Mouse (Mus musculus): Measurements from ENCODE around the gene Sfxn1. TPM values are rescaled to one million over a fixed set of nuclear protein-coding genes. Genes with fewer than 3 reads are reported as not detected.

Gene Sfxn1
- polyA plus RNA-seq, 1 experiment from 2014 or later, result 79.4 TPM

DNA sequence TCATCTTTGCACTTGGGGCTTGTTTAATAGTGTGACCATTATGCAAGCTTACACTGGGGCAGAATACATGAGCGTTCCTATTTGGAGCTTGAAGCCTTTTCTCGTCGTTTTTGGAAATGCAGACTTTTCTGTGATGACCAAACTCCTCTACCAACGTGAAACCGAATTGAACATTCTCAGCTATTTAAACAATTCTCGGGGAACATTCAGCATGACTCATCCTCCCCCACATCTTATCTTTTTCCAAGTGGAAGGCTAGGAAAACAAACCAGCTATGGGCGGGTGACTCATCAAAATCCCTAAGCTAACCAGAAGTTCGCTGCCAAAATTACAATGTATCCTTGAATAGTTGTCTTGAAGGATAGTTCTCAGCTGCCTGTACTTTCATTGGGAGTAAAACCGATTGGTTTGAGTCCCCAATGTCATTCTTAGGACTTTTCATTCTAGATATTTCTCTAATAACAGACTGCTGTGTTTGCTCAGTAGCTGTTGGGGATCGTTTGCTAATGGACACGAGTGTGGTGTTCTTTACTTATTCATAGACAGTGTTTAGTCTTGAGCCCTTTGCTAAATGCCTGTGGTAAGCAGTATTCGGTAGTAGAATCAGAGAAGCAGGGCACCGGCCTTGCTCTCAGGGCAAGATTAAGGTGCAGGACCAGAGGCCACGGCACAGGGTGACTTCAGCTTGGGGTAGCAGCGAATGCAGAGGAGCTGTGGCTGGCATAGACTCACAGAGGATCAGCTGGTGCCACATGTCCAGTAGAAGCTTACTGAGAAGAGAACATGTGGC is 29.6 kb downstream of the Sfxn1 start:
- H3K9me3 ChIP-seq (replicated peaks), result no peaks in the 10 kb centered on the region
- WGBS, result 92% methylated on average over 15 of the region's 15 CpGs
- H3K4me1 ChIP-seq, result no peaks in the 10 kb centered on the region
- ATAC-seq, result no peak
- H3K27ac ChIP-seq, result no peak overlapping the region
- H3K4me3 ChIP-seq, result no peak overlapping the region
- H3K27me3 ChIP-seq, result no peaks in the 10 kb centered on the region
- H3K4me2 ChIP-seq, result no peak overlapping the region
- H3K36me3 ChIP-seq (ENCODE audit: poor library complexity, severe bottlenecking), result peaks cover 49% of the 10 kb centered on the region
- no peak overlapping the region for H3K9ac ChIP-seq

DNA sequence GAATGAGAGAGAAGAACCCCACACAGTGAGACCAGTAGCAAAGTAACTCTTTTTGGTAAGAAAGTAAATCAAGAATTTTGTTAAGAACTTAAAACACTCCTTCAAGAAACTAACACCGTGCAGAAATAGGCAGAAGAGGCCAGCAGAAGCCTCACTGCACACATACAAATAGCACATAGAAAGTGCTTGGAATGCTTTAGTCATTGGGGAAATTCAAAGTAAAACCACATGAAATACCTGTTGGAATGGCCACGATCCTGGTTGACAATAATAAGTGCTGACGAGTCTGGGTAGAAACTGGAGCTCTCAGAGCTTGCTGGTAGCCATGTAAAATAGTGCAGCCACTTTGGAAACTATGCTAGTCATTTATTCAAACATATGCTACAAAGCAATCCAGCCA is 30.4 kb downstream of the Sfxn1 start:
- Histone ChIP-seq H3K27ac (no peak overlapping the region), H3K27me3 (no peaks in the 10 kb centered on the region), H3K36me3 (ENCODE audit: poor library complexity, severe bottlenecking) (peaks cover 53% of the 10 kb centered on the region), H3K4me1 (no peaks in the 10 kb centered on the region), H3K9me3 (replicated peaks) (no peaks in the 10 kb centered on the region), H3K4me2 (no peak overlapping the region), H3K9ac (no peak overlapping the region), H3K4me3 (no peak overlapping the region)
- no peak for ATAC-seq
- 93% methylated on average over 3 of the region's 3 CpGs for WGBS

GRCm38 (mm10) chr13:54103271-54103670 is 31.6 kb downstream of the Sfxn1 start:
- peaks cover 51% of the 10 kb centered on the region for H3K36me3 ChIP-seq (ENCODE audit: poor library complexity, severe bottlenecking)
- no peaks in the 10 kb centered on the region for H3K9me3 ChIP-seq (replicated peaks)
- ATAC-seq, result no peak
- no peak overlapping the region for H3K4me3 ChIP-seq
- 90% methylated on average over 3 of the region's 3 CpGs for WGBS
- no peak overlapping the region for H3K9ac ChIP-seq
- H3K27ac ChIP-seq, result no peak overlapping the region
- no peaks in the 10 kb centered on the region for H3K27me3 ChIP-seq
- no peaks in the 10 kb centered on the region for H3K4me1 ChIP-seq
- no peak overlapping the region for H3K4me2 ChIP-seq

DNA sequence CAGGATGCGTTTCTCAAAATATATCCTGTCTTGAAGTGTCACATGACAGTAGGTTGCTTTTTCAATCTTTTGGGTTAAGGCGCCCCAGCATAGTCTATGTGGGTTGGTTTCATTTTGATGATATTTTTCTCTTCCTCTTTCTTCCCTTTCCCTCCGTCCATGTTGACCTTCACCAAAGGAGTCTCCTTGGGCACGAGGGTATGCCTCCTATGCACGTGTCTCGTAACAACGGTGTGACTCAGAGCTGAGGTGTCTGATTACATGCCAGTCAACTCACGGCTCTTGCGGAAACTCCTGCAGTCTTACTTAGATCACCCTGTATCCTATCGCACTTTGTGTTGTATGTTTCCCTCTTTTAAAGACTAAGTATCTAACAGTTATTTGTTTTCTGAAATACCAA is 32.2 kb downstream of the Sfxn1 start:
- Histone ChIP-seq H3K4me1 (no peaks in the 10 kb centered on the region), H3K36me3 (ENCODE audit: poor library complexity, severe bottlenecking) (peaks cover 56% of the 10 kb centered on the region), H3K27ac (no peak overlapping the region), H3K4me3 (no peak overlapping the region), H3K4me2 (no peak overlapping the region), H3K27me3 (no peaks in the 10 kb centered on the region), H3K9ac (no peak overlapping the region), H3K9me3 (replicated peaks) (no peaks in the 10 kb centered on the region)
- no peak for ATAC-seq
- WGBS, result 90% methylated on average over 10 of the region's 10 CpGs

DNA sequence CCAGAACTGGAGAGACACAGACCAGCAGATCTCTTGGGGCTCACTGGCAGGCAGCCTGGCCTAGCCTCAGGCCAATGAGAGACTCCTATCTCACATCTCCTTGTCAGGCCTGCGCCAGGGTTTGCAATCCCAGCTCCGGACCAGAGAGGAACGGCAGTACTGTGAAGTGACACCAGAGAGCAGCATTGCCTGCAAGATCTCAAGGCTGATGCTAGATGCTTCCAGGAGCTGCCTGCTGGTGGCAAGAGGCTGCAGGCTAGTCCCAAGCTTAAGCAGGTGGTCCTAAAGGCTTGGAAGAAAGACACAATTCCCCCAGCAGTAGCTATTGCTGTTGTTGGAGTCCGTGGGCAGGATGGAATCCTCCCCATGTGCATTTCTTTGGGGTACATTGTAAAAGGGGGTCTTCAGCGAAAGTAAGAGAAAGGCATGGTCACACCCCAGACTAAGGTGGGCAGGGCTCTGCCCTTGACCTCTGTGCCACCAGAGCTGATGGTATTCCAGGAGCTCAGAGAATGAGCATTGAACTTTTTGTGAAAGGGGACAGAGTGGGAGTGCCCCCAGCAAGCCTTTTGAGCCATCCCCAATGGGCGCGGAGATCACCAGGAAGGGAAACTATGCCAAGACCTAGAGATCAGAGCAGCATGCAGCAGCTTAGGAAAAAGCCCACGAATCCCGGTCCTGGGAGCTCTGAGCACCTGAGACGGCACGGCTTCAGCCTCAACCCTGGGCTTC is 42.3 kb downstream of the Sfxn1 start:
- H3K36me3 ChIP-seq (ENCODE audit: poor library complexity, severe bottlenecking), result peaks cover 5% of the 10 kb centered on the region; the same call in 1 of the 2 replicates
- H3K27me3 ChIP-seq, result no peaks in the 10 kb centered on the region
- H3K4me3 ChIP-seq, result no peak overlapping the region
- H3K9ac ChIP-seq, result no peak overlapping the region
- 58% methylated on average over 11 of the region's 11 CpGs for WGBS
- H3K27ac ChIP-seq, result no peak overlapping the region
- H3K9me3 ChIP-seq (replicated peaks), result 0 out of 2 replicates have a peak, but pooled peaks cover 8% of the 10 kb centered on the region
- peak; percentile 81 for ATAC-seq
- H3K4me1 ChIP-seq, result peaks cover 7% of the 10 kb centered on the region
- H3K4me2 ChIP-seq, result no peak overlapping the region

DNA sequence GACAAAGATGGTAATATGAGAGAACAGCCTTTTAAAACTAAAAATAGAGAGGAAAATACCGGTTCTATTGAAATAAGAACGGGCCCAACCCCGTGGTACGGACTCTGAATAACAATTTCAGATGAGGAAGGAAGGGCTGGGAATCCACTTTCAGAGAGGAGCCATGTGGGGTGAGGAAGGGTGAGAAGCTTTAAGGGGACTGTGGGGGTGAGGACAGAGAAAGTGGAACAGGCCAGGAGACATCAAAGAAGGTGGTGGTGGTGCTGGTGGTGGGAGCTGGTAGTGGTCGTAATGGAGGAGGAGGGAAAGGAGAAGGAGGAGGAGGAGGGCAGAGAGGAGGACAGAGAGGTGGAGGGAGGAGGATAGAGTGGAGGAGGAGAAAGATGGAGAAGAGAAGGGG is 43.3 kb downstream of the Sfxn1 start:
- no peak overlapping the region for H3K9ac ChIP-seq
- H3K27ac ChIP-seq, result no peak overlapping the region
- no peak overlapping the region for H3K4me3 ChIP-seq
- ATAC-seq, result no peak
- H3K4me1 ChIP-seq, result peaks cover 7% of the 10 kb centered on the region
- 0 out of 2 replicates have a peak, but pooled peaks cover 8% of the 10 kb centered on the region for H3K9me3 ChIP-seq (replicated peaks)
- no peaks in the 10 kb centered on the region for H3K27me3 ChIP-seq
- H3K4me2 ChIP-seq, result no peak overlapping the region
- 75% methylated on average over 5 of the region's 5 CpGs for WGBS
- no peaks in the 10 kb centered on the region for H3K36me3 ChIP-seq (ENCODE audit: poor library complexity, severe bottlenecking)

DNA sequence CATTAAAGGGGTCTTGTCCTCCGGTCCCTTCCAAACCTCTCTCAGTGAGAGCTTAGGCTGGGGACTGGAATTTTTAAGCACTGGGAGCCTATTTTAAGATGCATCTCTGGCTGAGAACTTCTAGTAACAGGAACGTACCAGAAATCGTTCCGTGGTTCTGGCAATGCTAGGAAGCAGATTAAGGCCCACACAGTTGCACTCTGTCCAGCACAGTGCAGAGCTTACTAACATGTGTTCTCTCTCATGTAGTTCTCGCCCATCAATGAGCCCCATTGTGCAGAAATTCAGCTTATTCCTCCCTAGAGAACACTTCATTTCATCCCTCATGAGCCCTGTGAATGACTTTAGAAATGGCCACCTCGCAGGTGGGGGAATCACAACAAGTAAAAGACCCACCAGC is 44.1 kb downstream of the Sfxn1 start:
- Histone ChIP-seq H3K27ac (no peak overlapping the region), H3K4me3 (no peak overlapping the region), H3K27me3 (no peaks in the 10 kb centered on the region), H3K9me3 (replicated peaks) (0 out of 2 replicates have a peak, but pooled peaks cover 8% of the 10 kb centered on the region), H3K4me2 (no peak overlapping the region), H3K36me3 (ENCODE audit: poor library complexity, severe bottlenecking) (no peaks in the 10 kb centered on the region), H3K4me1 (peaks cover 7% of the 10 kb centered on the region), H3K9ac (no peak overlapping the region)
- ATAC-seq, result no peak
- WGBS, result 90% methylated on average over 6 of the region's 6 CpGs

DNA sequence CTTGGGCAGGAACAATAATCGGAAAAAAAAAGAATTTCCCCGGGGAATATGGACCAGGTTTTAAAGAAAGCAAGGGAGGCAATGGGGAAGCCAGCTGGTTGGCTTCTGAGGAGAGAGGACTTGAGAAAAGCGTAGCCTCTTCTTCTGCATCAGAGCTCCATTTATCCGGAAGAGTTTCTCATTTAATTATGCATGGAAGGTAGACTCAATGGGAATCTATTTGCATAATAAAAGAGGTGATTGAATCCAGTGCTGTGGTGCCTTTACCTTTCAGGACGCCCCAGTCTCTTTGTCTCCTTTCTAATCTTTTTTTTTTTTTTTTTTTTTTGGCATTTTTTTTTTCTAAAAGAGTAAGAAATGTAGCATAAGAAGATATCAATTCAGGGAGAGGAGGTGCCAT is 46.7 kb downstream of the Sfxn1 start:
- H3K9me3 ChIP-seq (replicated peaks), result 0 out of 2 replicates have a peak, but pooled peaks cover 8% of the 10 kb centered on the region
- H3K36me3 ChIP-seq (ENCODE audit: poor library complexity, severe bottlenecking), result no peaks in the 10 kb centered on the region
- no peak overlapping the region for H3K4me3 ChIP-seq
- no peak for ATAC-seq
- no peak overlapping the region for H3K9ac ChIP-seq
- H3K27ac ChIP-seq, result 0 out of 2 replicates have a peak overlapping the region, but pooled peaks have one; percentile 8
- no peak overlapping the region for H3K4me2 ChIP-seq
- 12% methylated on average over 5 of the region's 5 CpGs for WGBS
- peaks cover 7% of the 10 kb centered on the region for H3K4me1 ChIP-seq
- no peaks in the 10 kb centered on the region for H3K27me3 ChIP-seq

DNA sequence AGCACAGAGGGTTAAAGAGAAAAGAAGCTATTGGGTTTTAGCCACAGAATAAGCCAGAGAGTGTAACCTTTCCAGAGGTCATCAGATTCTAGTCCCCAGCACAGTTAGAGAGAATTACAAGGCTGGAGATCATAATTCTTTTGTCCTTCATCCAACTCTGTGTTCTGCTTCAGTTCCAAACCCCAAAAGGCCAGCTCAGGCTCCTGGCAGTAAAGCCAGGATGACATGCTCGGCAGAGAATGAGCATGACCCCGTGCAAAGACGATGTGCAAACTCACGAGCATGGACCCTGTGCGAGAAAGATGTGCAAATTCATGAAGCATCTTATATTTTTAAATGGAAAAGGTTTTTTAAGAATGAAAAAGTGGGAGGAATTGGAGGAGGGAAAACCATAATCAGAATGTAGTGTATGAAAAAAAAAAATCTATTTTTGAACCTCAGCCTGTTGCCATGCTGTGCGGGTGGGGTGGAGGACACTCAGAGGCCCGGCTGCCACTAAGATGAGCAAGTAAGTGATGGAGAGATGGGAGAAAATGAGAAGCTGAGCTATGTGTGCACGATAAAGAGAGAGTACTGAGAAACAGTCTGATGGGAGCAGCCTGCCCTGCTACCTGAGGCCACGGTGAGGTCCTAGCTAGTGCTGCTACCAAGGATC is 66.2 kb downstream of the Sfxn1 start:
- Histone ChIP-seq H3K27ac (no peak overlapping the region), H3K4me2 (no peak overlapping the region), H3K4me3 (no peak overlapping the region), H3K36me3 (ENCODE audit: poor library complexity, severe bottlenecking) (no peaks in the 10 kb centered on the region), H3K9ac (no peak overlapping the region), H3K27me3 (no peaks in the 10 kb centered on the region), H3K9me3 (replicated peaks) (peaks cover 2% of the 10 kb centered on the region; the same call in 1 of the 2 replicates), H3K4me1 (no peaks in the 10 kb centered on the region)
- ATAC-seq, result no peak
- 78% methylated on average over 9 of the region's 9 CpGs for WGBS

GRCm38 (mm10) chr13:54143788-54144187 is 72.1 kb downstream of the Sfxn1 start:
- H3K4me2 ChIP-seq, result no peak overlapping the region
- WGBS, result 28% methylated on average over 5 of the region's 5 CpGs
- H3K27ac ChIP-seq, result peak overlapping the region; percentile 11; the same call in 1 of the 2 replicates

DNA sequence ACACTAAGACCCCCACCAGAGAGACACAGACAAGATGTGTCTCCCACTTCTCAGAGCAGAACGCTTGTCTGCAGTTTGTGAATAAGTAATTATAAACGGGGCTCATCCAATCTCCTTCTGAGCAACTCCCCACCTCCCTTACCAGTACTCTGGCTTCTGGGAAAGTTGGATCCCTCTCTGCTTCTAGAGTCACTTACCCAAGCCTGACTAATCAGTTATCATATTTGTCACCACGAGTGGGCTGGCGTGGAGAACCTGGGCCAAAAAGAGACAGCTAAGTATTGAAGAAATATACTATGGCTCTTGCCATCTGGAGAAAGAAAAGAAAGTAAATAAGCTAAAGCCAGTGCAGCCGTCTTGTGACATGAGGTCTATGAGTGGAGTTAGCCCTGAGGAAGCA is 73.0 kb downstream of the Sfxn1 start:
- 84% methylated on average over 5 of the region's 5 CpGs for WGBS
- Histone ChIP-seq H3K9ac (no peak overlapping the region), H3K4me2 (no peak overlapping the region), H3K36me3 (ENCODE audit: poor library complexity, severe bottlenecking) (no peaks in the 10 kb centered on the region), H3K4me3 (no peak overlapping the region), H3K9me3 (replicated peaks) (peaks cover 6% of the 10 kb centered on the region; the same call in 1 of the 2 replicates), H3K4me1 (peaks cover 13% of the 10 kb centered on the region), H3K27me3 (no peaks in the 10 kb centered on the region), H3K27ac (no peak overlapping the region)
- ATAC-seq, result no peak

More at GRCm38 (mm10) chr13:54143788-54144187, 72.1 kb downstream of the Sfxn1 start:
- Histone ChIP-seq H3K4me1 (peaks cover 13% of the 10 kb centered on the region), H3K4me3 (no peak overlapping the region), H3K9ac (no peak overlapping the region), H3K36me3 (ENCODE audit: poor library complexity, severe bottlenecking) (no peaks in the 10 kb centered on the region), H3K27me3 (no peaks in the 10 kb centered on the region), H3K9me3 (replicated peaks) (peaks cover 6% of the 10 kb centered on the region; the same call in 1 of the 2 replicates)
- ATAC-seq, result no peak

DNA sequence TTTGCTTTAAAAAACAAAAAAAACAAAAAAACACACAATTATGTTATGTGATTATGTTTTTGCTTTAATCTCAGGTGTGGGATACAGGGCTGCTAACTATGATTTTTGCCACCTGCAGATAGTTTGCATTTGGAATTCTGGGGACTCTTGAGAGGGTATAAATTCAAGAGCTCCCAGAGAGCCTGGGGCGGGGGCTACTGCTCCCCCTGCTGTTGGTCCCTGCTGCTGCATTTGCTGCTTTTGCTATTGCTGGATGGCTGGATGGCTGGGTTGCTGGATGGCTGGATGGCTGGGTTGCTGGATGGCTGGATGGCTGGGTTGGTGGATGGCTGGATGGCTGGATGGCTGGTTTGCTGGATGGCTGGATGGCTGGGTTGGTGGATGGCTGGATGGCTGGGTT is 75.7 kb downstream of the Sfxn1 start:
- no peak overlapping the region for H3K9ac ChIP-seq
- no peak overlapping the region for H3K27ac ChIP-seq
- 84% methylated on average over 1 of the region's 1 CpGs for WGBS
- H3K27me3 ChIP-seq, result no peaks in the 10 kb centered on the region
- no peak overlapping the region for H3K4me2 ChIP-seq
- H3K36me3 ChIP-seq (ENCODE audit: poor library complexity, severe bottlenecking), result no peaks in the 10 kb centered on the region
- ATAC-seq, result no peak
- peaks cover 13% of the 10 kb centered on the region for H3K4me1 ChIP-seq
- H3K4me3 ChIP-seq, result no peak overlapping the region
- peaks cover 6% of the 10 kb centered on the region; the same call in 1 of the 2 replicates for H3K9me3 ChIP-seq (replicated peaks)
